Mouse (Mus musculus) testis, adult 2 months (tissue): ENCODE results near the gene Scube3.

Experiments used
- CTCF ChIP-seq: fragments of 200-500 bp; IDR thresholded peaks from 2 replicates; pipeline ENCODE4 v1.5.1; 2012; ENCODE audit warnings: low read depth, mild to moderate bottlenecking, inconsistent platforms, low read length, moderate library complexity; ENCODE audit not compliant: control insufficient read depth, insufficient read depth, insufficient replicate concordance
- POLR2A ChIP-seq: fragments of 200-500 bp; IDR thresholded peaks from 2 replicates; pipeline ENCODE4 v1.6.1; 2012; ENCODE audit warnings: low read depth, mild to moderate bottlenecking, inconsistent platforms, low read length, moderate library complexity; ENCODE audit not compliant: control insufficient read depth

DNA sequence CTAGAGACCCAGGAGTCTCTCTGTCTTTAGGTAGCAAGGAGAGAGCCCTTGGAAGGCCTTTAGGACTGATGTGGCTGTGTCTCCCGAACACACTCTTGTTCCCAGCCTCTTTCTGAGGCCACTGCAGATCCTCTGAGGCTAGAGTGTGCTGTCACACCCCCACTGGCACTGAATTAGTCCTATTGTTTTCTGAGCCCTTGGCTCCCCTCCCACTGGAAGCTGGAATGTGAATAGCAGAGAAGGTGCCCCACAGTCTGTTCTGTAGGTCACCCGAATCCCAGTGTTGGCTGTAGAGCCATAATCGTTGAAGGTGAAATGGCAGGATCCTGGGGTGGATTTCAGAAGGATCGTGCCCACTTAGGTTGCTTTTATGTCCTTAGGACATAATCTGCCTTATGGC, 38.4 kb downstream of the Scube3 start:
- TF ChIP-seq POLR2A (no peak), CTCF (no peak)
